Mouse (Mus musculus) heart, postnatal 0 days (tissue): Measurements from ENCODE around the gene Slc4a10. TPM values are rescaled to one million over a fixed set of nuclear protein-coding genes. Genes with fewer than 3 reads are reported as not detected.

ENCODE experiments used
- ATAC-seq: fragments of 200-750 bp; cut with Nextera tagmentation; 2 replicates; pipeline ENCODE4 v1.8.0; 2017; ENCODE audit warnings: low read depth, moderate number of reproducible peaks, moderate library complexity; ENCODE audit not compliant: insufficient read depth
- DNase-seq: peaks from one replicate; pipeline ENCODE4 v3.0.0-alpha.2; 2016; ENCODE audit warnings: low spot score
- H3K27ac ChIP-seq: fragments of 300-500 bp; sonication (generic); 2 replicates; pipeline ENCODE4 v1.5.1; 2014; ENCODE audit warnings: low read depth, mild to moderate bottlenecking
- H3K27me3 ChIP-seq: fragments of 300-500 bp; sonication (generic); 2 replicates; pipeline ENCODE4 v1.6.1; 2014; ENCODE audit warnings: low read length, mixed read lengths; ENCODE audit not compliant: control insufficient read depth, insufficient read depth
- H3K36me3 ChIP-seq: fragments of 300-500 bp; sonication (generic); replicated peaks from 2 replicates; pipeline ENCODE4 v1.6.1; 2014; ENCODE audit warnings: low read length, mixed read lengths; ENCODE audit not compliant: control insufficient read depth, insufficient read depth
- H3K4me1 ChIP-seq: fragments of 300-500 bp; sonication (generic); 2 replicates; pipeline ENCODE4 v1.6.1; 2014; ENCODE audit warnings: antibody characterized with exemption; ENCODE audit not compliant: control insufficient read depth, insufficient read depth
- H3K4me2 ChIP-seq: fragments of 300-500 bp; sonication (generic); 2 replicates; pipeline ENCODE4 v1.6.1; 2014; ENCODE audit warnings: low read depth, mild to moderate bottlenecking, low read length, moderate library complexity
- H3K4me3 ChIP-seq: fragments of 300-500 bp; sonication (generic); 2 replicates; pipeline ENCODE4 v1.5.1; 2014; ENCODE audit warnings: low read depth, low read length
- H3K9ac ChIP-seq: fragments of 300-500 bp; sonication (generic); replicated peaks from 2 replicates; pipeline ENCODE4 v1.6.1; 2014; ENCODE audit warnings: low read depth, low read length, mixed read lengths
- H3K9me3 ChIP-seq: fragments of 300-500 bp; sonication (generic); replicated peaks from 2 replicates; pipeline ENCODE4 v1.6.1; 2016; ENCODE audit warnings: low read length; ENCODE audit not compliant: control insufficient read depth
- CTCF ChIP-seq: IDR thresholded peaks from 2 replicates; pipeline ENCODE4 v1.5.1; 2016; ENCODE audit warnings: antibody characterized with exemption, control low read depth, low read depth
- EP300 ChIP-seq: IDR thresholded peaks from 2 replicates; pipeline ENCODE4 v1.6.1; 2016; ENCODE audit warnings: antibody characterized with exemption, low read depth
- WGBS: fragments of 180-500 bp; shearing (Covaris S2); extraction: QIAGEN DNeasy Blood & Tissue Kit; methylation state at CpG from one replicate; pipeline ENCODE4 v1.1.7; 2014; 5-methylcytosine and 5-hydroxymethylcytosine counted together
- polyA plus RNA-seq: library from polyadenylated mRNA; unstranded; fragments of >200 nt; fragmentation: Nextera tagmentation; extraction: Ambion mirVana; gene quantifications from 2 replicates; pipeline ENCODE4 v1.2.1, GENCODE M21; 2015
- total RNA-seq: library from RNA; depleted of rRNA; stranded (reverse); fragments of >200 nt; gene quantifications from 2 replicates; pipeline ENCODE4 v1.2.3, GENCODE M21; 2014; ENCODE audit warnings: low replicate concordance; rRNA removed

Slc4a10 gene
- total and polyA plus RNA-seq, 2 experiments from 2014 or later, result 0.15 TPM; not detected in 1

DNA sequence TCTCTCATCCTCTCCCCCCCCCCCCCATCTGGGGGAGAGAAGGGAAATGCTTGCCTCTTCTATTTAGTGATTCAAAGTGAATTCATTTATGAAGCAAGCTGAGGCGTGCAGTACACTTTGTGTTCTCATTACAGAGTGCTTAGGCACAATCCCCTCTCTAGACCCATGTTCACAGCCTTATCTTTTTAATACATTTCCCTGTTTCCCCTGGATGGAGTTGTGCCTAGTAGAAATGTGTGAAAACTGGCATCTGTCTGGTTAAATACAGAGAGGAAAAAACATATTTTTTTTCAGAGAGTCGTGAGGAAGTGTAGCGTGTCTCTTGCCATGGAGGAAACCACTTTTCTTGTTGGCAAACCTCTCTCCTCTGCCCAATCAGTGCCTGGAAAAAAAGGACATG, 315.3 kb downstream of the Slc4a10 start:
- Histone ChIP-seq H3K27ac (no peak overlapping the region), H3K4me1 (no peaks in the 10 kb centered on the region), H3K27me3 (no peaks in the 10 kb centered on the region), H3K9me3 (no peaks in the 10 kb centered on the region), H3K4me3 (no peak overlapping the region), H3K4me2 (no peak overlapping the region), H3K9ac (no peak overlapping the region), H3K36me3 (no peaks in the 10 kb centered on the region)
- TF ChIP-seq CTCF (no peak), EP300 (no peak)
- WGBS, result 69% methylated on average over 3 of the region's 3 CpGs
- no peak for DNase-seq
- ATAC-seq, result no peak

DNA sequence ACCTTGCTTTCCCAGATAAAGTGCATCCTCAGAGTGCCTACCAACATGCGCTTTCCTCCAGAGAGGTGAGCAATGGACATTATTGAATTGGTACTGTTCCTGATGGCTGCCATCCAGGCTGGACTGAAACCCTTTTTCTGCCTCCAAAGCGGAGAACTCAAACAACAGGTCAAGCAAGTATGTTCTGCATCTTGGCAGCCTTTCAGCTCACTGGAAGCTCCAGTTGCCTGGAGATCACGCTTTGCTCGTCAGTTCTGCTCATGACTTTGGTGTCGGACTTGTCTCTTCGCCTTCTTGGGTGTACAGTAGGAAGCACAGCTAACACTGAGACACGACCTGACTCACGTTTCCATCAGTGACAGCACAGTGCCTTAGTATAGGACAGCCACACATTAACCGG, 315.9 kb downstream of the Slc4a10 start:
- no peaks in the 10 kb centered on the region for H3K9me3 ChIP-seq
- H3K4me3 ChIP-seq, result no peak overlapping the region
- WGBS, result 82% methylated on average over 9 of the region's 9 CpGs
- H3K9ac ChIP-seq, result no peak overlapping the region
- no peak for ATAC-seq
- H3K4me1 ChIP-seq, result no peaks in the 10 kb centered on the region
- DNase-seq, result no peak
- no peaks in the 10 kb centered on the region for H3K27me3 ChIP-seq
- TF ChIP-seq EP300 (no peak), CTCF (no peak)
- H3K36me3 ChIP-seq, result no peaks in the 10 kb centered on the region
- H3K4me2 ChIP-seq, result no peak overlapping the region
- H3K27ac ChIP-seq, result no peak overlapping the region

GRCm38 (mm10) chr2:62363606-62364005, 317.3 kb downstream of the Slc4a10 start:
- no peak for DNase-seq
- Histone ChIP-seq H3K9ac (no peak overlapping the region), H3K4me3 (no peak overlapping the region), H3K27ac (no peak overlapping the region), H3K27me3 (no peaks in the 10 kb centered on the region), H3K4me1 (no peaks in the 10 kb centered on the region), H3K4me2 (no peak overlapping the region), H3K9me3 (no peaks in the 10 kb centered on the region), H3K36me3 (no peaks in the 10 kb centered on the region)
- no peak for ATAC-seq
- 53% methylated on average over 4 of the region's 4 CpGs for WGBS
- TF ChIP-seq CTCF (no peak), EP300 (no peak)

DNA sequence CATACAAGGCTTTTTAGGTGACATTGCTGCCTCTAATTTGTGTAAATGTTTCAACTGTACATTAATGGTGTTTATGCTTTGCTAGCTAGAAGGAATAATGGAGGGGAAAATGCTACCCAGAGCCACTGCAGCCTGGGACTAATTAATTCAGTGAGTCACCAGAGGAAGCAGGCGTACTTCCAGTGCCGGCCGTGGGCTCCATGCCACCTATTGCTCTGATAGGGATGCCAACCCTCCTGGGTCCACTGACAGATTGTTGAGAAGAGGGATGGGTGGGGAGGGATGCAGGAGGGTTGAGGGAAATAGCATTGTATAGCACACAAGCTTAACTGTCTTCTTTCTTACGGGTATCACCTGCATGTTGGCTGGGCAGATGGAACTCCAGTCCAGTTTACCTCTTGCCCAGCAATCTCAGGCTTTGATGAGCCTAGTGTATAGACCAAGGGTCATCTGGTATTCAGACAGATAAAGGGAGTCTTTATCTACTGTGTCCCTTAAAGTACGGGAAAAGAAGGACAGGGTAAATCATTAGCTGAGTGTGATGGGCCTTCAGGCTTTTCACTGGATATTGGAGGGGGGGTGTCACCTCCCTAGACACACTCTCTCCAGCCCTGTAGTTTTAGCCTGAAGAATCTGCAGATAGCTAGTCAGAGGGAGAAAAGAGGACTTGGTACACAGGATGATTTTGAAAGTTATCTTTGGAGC, 322.2 kb downstream of the Slc4a10 start:
- no peak overlapping the region for H3K4me2 ChIP-seq
- WGBS, result 69% methylated on average over 5 of the region's 5 CpGs
- H3K4me1 ChIP-seq, result no peaks in the 10 kb centered on the region

DNA sequence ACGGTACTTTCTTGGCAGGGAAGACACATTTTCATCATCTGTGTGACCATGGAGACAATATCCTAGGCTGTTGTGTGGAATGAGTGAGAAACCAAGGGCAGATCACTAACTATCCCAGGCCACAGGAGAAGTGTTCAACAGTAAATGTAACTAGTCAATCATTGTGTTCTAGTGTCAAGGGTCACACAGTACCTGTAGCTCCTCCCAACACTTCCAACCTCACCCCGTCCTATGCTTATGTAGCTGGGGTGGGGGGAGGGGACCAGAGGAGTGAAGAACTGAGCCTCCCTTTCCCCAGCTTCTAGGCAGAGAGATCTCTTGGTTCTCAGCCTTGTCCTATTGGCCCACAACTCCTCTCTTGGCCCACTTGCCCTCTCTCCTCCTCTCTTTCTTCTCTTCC, 323.8 kb downstream of the Slc4a10 start:
- no peak for DNase-seq
- no peak overlapping the region for H3K4me3 ChIP-seq
- no peak overlapping the region for H3K27ac ChIP-seq
- WGBS, result 80% methylated on average over 2 of the region's 2 CpGs
- no peak overlapping the region for H3K4me2 ChIP-seq
- no peaks in the 10 kb centered on the region for H3K36me3 ChIP-seq
- no peaks in the 10 kb centered on the region for H3K4me1 ChIP-seq
- TF ChIP-seq EP300 (no peak), CTCF (no peak)
- H3K27me3 ChIP-seq, result no peaks in the 10 kb centered on the region
- no peaks in the 10 kb centered on the region for H3K9me3 ChIP-seq
- H3K9ac ChIP-seq, result no peak overlapping the region
- ATAC-seq, result no peak

More for the DNA sequence above, 322.2 kb downstream of the Slc4a10 start:
- no peak for ATAC-seq
- no peak for DNase-seq
- TF ChIP-seq EP300, result no peak
- H3K27me3 ChIP-seq, result no peaks in the 10 kb centered on the region
- no peaks in the 10 kb centered on the region for H3K9me3 ChIP-seq
- no peaks in the 10 kb centered on the region for H3K36me3 ChIP-seq
- H3K27ac ChIP-seq, result no peak overlapping the region
- H3K4me3 ChIP-seq, result no peak overlapping the region
- H3K9ac ChIP-seq, result no peak overlapping the region

DNA sequence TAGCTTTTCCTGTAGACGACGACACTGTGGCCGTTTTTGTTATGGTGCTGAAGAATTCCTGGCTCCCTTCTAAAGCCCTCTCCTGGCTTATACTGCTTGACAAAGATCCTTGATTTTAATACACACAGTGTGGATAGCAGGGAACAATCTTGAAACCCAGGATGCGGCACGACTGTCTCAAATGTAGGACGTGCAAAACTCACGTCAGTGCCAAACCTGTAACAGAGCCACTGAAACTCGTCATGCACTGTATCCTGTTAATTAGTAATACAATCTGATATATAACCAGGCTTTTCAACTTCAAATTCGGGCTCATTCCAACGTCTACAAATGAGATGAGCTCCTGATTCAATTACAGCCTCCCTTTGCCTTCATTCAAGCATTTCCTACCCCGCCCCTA, 327.4 kb downstream of the Slc4a10 start:
- H3K4me2 ChIP-seq, result no peak overlapping the region
- TF ChIP-seq EP300, result no peak
- no peak for TF ChIP-seq CTCF
- no peak overlapping the region for H3K9ac ChIP-seq
- no peaks in the 10 kb centered on the region for H3K27me3 ChIP-seq
- WGBS, result 73% methylated on average over 11 of the region's 11 CpGs
- no peaks in the 10 kb centered on the region for H3K36me3 ChIP-seq
- H3K27ac ChIP-seq, result no peak overlapping the region
- DNase-seq (no peak), ATAC-seq (no peak)
- H3K4me1 ChIP-seq, result no peaks in the 10 kb centered on the region
- H3K4me3 ChIP-seq, result no peak overlapping the region
- H3K9me3 ChIP-seq, result no peaks in the 10 kb centered on the region

Other genes with a start within 250 kb of the Slc4a10 start
- gene Tbr1, start 243.5 kb upstream of the Slc4a10 start, total RNA-seq, result not detected in 2 replicates
- gene Tbr1, start 243.5 kb upstream of the Slc4a10 start, polyA plus RNA-seq, result 0.07 TPM in 1 of 2 replicates, not detected in the other